21 mouse cellular contexts compared by ENCODE assay signal in the genomic region with DNA sequence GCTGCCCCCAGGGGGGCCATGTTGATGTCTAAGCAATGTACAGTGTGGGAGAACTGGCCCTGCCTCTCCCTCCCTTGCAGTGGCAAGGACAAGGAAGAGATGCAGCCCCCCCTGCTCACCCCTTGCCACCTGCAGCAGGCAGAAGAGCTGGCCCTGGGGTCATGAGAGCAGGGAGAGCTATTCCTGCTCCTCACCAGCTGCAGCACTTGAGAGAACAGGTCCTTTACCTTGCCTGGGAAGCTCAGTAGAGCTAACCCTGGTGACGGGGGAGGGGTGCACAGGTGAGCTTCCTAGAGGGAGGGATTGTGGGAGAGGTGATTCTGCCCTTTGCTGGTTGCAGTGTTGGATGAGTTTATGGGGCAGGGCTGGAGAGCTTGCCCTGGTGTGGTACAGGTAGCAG. TPM values are rescaled to one million over a fixed set of nuclear protein-coding genes. Genes with fewer than 3 reads are reported as not detected.
DNase-seq lines count a peak whose midpoint lies in the region; ATAC-seq lines count a peak whose summit lies in the region.
"Had no signal": no experiment of that assay in that cellular context is flagged by ENCODE, and none has a peak within 500 bp of the region (broad histone marks: within the 10 kb centered on the region; RNA-seq: fewer than 3 reads in every experiment).

No protein-coding gene starts in this region.

- no peak overlapping the region for H3K27ac ChIP-seq in midbrain, embryonic 14.5 days (replicated peaks; ENCODE audit: low read depth, low read length)
- no peak overlapping the region for H3K27ac ChIP-seq in midbrain, embryonic 15.5 days
- H3K27ac ChIP-seq: embryonic facial prominence, embryonic 12.5 days; forebrain, embryonic 10.5 days; forebrain, embryonic 12.5 days had no signal

- peak; percentile 86 for DNase-seq in heart, adult 11 months
- DNase-seq in heart, adult 9 months (ENCODE audit: low spot score in 2 of 2): no peak
- no peak for DNase-seq in midbrain, embryonic 14.5 days
- DNase-seq in T-cell, adult 2 months (ENCODE audit: low spot score): no peak
- DNase-seq: adrenal gland, adult 8-10 months; adrenal gland, postnatal 14 days; adrenal gland, postnatal 36 days; cerebellum, adult 11-12 months; cerebellum, adult 2 months; cerebellum, adult 9-10 months; cerebellum, postnatal 10 days; cerebellum, postnatal 25 days had no signal

- no peaks in the 10 kb centered on the region for H3K9me3 ChIP-seq in midbrain, embryonic 14.5 days (ENCODE audit: control insufficient read depth, low read length)
- no peaks in the 10 kb centered on the region for H3K9me3 ChIP-seq in midbrain, embryonic 15.5 days
- H3K9me3 ChIP-seq: embryonic facial prominence, embryonic 12.5 days; forebrain, embryonic 10.5 days; forebrain, embryonic 12.5 days had no signal

- no peak overlapping the region for H3K9ac ChIP-seq in midbrain, embryonic 14.5 days (replicated peaks; ENCODE audit: low read length)
- H3K9ac ChIP-seq in midbrain, embryonic 15.5 days: no peak overlapping the region
- H3K9ac ChIP-seq: embryonic facial prominence, embryonic 12.5 days; forebrain, embryonic 12.5 days had no signal

- no peaks in the 10 kb centered on the region for H3K36me3 ChIP-seq in midbrain, embryonic 14.5 days (ENCODE audit: control insufficient read depth, insufficient read depth, low read length)
- H3K36me3 ChIP-seq in midbrain, embryonic 15.5 days (replicated peaks): no peaks in the 10 kb centered on the region
- H3K36me3 ChIP-seq: embryonic facial prominence, embryonic 12.5 days; forebrain, embryonic 10.5 days; forebrain, embryonic 12.5 days had no signal

- ATAC-seq in midbrain, embryonic 14.5 days (ENCODE audit: low FRiP score, low TSS enrichment): peak; percentile 6; the same call in 1 of the 2 replicates
- ATAC-seq in midbrain, embryonic 15.5 days (replicated peaks): no peak
- ATAC-seq: activated CD4-positive, CD25-positive, alpha-beta regulatory T cell, adult 4 months; forebrain, embryonic 14.5 days; forebrain, embryonic 16.5 days had no signal

- 100% methylated on average over 1 of the region's 1 CpGs for WGBS in midbrain, embryonic 14.5 days
- 95% methylated on average over 1 of the region's 1 CpGs for WGBS in midbrain, embryonic 15.5 days

- no peaks in the 10 kb centered on the region for H3K27me3 ChIP-seq in midbrain, embryonic 14.5 days (ENCODE audit: control insufficient read depth, insufficient read depth, low read length)
- H3K27me3 ChIP-seq in midbrain, embryonic 15.5 days (replicated peaks): no peaks in the 10 kb centered on the region
- H3K27me3 ChIP-seq: embryonic facial prominence, embryonic 12.5 days had no signal

- H3K4me2 ChIP-seq in midbrain, embryonic 14.5 days (ENCODE audit: low read length): no peak overlapping the region
- no peak overlapping the region for H3K4me2 ChIP-seq in midbrain, embryonic 15.5 days
- H3K4me2 ChIP-seq: embryonic facial prominence, embryonic 12.5 days; forebrain, embryonic 12.5 days had no signal

- no peaks in the 10 kb centered on the region for H3K4me1 ChIP-seq in midbrain, embryonic 14.5 days (ENCODE audit: control insufficient read depth, insufficient read depth, low read length)
- H3K4me1 ChIP-seq in midbrain, embryonic 15.5 days: no peaks in the 10 kb centered on the region
- H3K4me1 ChIP-seq: embryonic facial prominence, embryonic 12.5 days; forebrain, embryonic 10.5 days; forebrain, embryonic 12.5 days had no signal

- no peak overlapping the region for H3K4me3 ChIP-seq in midbrain, embryonic 14.5 days (replicated peaks; ENCODE audit: low read depth, low read length)
- no peak overlapping the region for H3K4me3 ChIP-seq in midbrain, embryonic 15.5 days
- H3K4me3 ChIP-seq: embryonic facial prominence, embryonic 12.5 days; forebrain, embryonic 10.5 days; forebrain, embryonic 12.5 days had no signal

RNA-seq across cellular contexts. Expression of a gene that starts 28.2 kb away (rescaled TPM):
- polyA plus RNA-seq in midbrain, embryonic 14.5 days (2014; fragmentation: Nextera tagmentation; extraction: Ambion mirVana): 6.2 and 6.5 TPM in 2 replicates
- 6.3 and 9.4 TPM in 2 replicates for polyA plus RNA-seq in midbrain, embryonic 15.5 days (2015; fragmentation: Nextera tagmentation; extraction: Ambion mirVana)
- polyA plus RNA-seq: activated CD4-positive, CD25-positive, alpha-beta regulatory T cell, adult 4 months; C2C12; embryonic facial prominence, embryonic 14.5 days had no signal
